Mouse (Mus musculus): ENCODE results near the gene Actn3. TPM values are rescaled to one million over a fixed set of nuclear protein-coding genes. Genes with fewer than 3 reads are reported as not detected.
A peak's percentile ranks its signal among the peaks of the same experiment; 100 is the strongest.

Gene Actn3
- total RNA-seq, 2 experiments from 2014 or later = 0.07 to 0.25 TPM

DNA sequence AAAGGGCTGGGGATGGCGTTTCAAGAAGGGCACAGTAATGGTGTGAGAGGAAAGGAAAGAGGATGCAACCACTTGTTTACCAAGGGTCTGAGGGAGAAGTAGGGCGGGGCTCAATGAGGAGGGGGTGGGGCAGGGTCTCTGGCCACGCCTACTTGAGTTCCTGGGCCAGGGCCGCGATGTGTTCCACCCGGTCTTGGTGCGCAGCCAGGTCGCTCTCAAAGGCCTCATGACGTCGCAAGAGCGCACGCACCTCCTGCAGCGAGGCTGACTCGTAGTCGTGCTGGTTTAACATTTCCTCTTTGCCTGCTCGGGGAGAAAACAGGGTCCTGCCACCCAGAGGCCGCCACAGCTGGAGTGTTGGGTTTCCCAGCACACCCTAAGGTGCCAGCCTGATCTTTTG lies 12.6 kb downstream of the Actn3 start:
- ATAC-seq (ENCODE audit: poor library complexity, severe bottlenecking) = no peak

DNA sequence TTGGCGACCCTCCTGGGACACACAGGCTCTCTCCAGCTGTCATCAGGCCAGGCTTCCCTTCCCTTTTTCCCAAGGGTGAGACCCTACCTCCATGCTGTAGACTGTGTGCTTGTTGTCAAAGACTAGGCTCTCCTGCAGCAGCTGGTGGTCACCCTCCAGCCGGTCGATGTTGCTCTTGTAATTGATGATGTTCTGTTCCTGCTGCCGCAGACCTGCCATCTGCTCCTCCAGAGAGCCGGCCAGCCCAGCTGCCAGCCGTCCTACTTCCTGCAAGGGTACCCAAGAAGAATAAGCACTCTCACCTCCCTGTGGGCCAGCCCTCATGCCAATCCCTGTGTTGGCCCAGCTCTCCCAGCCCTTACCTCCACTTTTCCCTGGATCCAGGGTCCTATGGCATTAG lies 14.7 kb downstream of the Actn3 start:
- no peak for ATAC-seq (ENCODE audit: poor library complexity, severe bottlenecking)

DNA sequence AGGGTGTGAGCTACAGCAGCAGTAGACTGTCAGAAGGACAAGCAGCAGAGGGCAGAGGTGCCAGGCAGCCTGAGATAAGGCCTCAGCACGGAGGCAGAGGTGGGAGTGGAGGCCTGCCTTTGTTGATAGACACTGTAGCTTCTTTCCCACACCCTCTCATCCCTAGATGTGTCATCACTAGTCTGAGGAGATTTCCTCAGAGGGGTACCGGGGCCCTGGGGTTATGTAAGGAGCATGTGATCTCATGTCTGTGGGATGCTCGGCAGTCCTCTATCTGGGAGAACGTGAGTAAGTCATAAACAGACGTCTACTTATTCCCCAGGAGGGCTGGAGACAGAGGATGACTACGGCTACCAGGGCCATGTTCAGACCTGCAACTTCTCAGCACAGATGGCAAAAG lies 18.6 kb downstream of the Actn3 start:
- ATAC-seq (ENCODE audit: poor library complexity, severe bottlenecking) = 0 out of 2 replicates have a peak, but pooled peaks have one; percentile 33

DNA sequence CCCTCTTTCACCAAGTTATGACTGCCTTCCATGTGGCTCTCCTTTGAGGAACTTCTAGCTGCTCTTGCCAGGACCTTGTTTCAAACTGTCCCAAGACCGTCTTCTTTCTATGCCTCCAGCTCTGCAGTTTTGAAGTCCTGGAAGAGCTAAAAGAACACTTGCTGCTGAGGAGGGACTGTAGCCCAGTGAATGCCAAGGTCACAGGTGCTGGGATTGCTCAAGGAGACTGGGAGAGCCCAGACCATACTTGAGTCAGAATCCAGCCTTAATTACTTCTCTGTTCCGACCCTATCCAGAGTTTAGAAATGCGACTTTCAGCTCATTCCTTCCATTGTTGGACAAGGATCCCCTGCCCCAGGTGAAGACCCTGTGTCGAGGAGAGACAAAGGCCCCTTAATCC lies 21.8 kb downstream of the Actn3 start:
- no peak for ATAC-seq (ENCODE audit: poor library complexity, severe bottlenecking)

DNA sequence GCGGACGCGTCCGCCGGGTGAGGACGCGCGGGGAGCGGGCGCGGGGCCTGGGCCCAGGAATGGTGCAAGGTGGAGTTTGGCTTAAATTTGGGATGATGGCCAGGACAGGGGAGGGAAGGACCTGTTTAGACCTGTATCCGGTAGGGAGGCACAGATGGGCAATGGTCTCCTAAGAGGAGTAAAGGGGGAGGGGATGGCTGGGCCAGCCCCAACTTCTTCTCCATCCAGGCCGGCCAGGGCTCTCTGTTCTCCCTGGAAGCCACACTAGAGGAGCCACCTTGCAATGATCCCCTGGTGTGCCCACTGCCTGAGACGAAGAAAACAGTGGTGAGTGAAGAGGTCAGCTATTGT lies 22.3 kb downstream of the Actn3 start:
- no peak for ATAC-seq (ENCODE audit: poor library complexity, severe bottlenecking)

DNA sequence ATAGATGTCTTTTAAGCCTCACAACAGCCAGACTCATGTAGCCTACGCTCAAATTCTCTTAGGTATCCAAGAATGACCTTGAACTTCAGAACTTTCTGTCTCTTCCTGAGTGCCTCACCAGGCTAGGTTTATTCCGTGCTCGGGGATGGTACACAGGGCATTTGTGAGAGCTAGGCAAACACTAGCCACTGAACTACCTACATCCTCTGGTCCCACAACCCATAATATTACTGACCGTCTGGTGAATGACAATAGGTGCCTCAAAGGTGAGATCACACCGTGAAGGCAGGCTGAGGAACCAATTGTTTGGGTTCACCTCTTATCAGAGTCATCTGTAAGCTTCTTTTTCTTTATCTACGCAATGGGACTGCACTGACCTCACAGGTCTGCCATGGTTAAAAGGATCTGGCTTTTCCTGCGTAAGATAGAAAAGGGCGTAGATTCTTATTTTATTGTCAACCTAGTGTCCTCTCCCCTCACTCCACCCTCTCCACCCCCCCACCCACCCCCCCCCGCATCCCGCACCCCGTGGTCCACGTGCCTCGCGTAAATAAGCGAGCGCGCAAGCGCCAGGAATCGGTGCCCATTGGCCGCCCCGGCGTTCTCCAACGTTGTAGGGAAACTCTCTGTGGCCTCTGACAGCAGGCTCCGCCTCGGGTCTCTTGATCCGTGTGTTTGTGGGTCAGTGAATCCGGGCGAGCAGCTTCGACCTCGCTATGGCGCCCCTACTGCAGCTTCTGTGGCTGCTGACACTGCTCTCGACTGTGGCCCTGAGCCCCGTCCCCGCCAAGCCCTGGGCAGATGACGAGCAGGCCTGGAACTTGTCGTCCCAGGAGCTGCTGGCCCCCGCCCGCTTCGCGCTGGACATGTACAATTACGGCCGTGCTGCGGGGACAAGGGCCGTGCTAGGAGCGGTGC lies 22.9 kb downstream of the Actn3 start, which contains the start of gene Ctsf:
Gene Ctsf (plus strand): TSS at position 579 of the 918 bp plus-strand sequence.
- no peak for ATAC-seq (ENCODE audit: poor library complexity, severe bottlenecking)

DNA sequence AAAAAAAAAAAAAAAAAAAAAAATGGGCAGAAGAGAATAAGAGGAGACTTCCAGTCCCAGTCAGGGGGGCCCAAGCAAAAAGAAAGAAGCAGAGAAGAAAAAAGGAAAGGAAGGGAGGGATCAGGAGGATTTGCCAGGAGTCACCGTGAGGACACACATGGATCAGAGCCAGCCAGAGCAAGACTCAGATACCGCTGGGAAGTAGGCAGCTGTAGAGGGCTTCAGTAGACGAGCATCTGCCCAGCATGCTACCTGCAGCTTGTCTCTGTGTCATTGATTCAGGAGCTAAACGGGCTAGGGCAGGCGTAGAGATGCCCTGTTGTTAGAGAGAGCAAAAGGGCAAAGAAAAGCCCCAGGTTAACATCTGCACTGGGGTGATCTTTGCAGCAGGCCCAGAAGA lies 27.4 kb downstream of the Actn3 start:
- no peak for ATAC-seq (ENCODE audit: poor library complexity, severe bottlenecking)

DNA sequence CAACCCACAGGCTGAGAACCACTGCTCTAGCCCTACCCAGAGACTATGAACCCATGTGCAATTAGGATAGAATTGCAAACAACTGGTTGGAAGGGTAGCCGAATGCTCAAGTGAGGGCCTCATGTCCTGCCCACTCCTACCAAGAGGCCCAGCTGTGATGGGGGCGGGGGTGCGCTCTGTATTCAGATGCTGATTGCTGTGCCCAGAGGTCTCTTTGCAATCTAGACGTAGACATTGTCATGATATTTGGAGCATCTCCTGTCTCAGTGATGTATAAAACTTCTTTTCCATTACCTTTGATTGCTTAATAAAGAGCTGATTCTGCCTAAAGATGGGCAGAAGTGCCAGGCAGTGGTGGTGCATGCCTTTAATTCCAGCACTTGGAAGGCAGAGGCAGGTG lies 27.9 kb downstream of the Actn3 start:
- ATAC-seq (ENCODE audit: poor library complexity, severe bottlenecking) = no peak

DNA sequence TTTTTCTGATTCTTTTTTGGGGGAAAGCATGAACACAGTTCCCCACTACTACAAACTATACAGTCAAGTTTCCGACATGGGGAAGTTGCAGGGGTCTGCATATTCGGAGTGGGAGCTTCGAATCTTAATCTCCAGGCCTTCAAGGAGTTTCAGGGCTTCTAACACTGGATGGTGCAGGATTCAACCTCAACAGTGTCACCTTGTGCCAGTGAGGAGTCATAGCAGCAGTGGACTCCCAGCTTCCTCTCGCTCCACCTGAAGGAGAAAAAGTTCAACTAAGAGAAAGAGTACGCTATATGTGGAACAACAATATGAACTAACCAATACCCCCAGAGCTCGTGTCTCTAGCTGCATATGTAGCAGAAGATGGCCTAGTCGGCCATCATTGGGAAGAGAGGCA lies 30.2 kb downstream of the Actn3 start:
- no peak for ATAC-seq (ENCODE audit: poor library complexity, severe bottlenecking)

DNA sequence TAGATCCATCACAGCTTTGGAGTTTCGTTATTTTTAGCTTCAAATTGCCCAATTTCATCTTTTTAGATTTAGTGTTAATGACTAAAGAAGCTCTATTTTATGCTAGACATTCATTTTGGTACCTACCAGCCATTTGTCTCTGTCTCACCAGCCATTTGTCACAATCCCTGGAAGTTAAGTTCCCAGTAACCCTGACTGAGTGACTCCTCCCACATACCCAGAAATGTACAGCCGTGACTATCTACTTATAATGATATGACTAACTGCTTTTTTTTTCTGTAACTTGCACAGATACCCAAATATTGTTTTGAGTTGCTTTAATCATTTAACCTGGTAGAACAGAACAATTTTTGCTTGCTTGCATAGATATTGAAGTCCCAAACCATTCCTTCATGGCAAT lies 31.9 kb downstream of the Actn3 start:
- ATAC-seq (ENCODE audit: poor library complexity, severe bottlenecking) = no peak

DNA sequence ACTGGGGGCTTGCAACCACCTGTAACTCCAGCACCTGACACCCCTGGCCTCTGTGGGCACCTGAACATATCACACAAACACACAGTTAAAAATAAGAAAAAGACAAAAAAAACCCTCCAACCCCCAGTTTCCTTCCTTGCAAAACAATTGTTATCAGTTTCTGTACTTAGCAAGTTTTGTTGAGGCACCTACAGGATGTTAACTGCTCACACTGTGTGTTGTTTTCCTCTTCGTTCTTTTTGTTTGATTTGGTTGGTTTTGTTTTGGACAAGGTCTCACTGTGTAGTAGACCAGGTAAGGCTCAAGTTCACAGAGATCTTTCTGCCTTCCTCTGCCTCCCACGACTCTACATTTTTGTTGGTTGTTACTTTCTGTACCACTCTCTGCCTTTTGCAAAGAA lies 35.1 kb downstream of the Actn3 start:
- ATAC-seq (ENCODE audit: poor library complexity, severe bottlenecking) = no peak

DNA sequence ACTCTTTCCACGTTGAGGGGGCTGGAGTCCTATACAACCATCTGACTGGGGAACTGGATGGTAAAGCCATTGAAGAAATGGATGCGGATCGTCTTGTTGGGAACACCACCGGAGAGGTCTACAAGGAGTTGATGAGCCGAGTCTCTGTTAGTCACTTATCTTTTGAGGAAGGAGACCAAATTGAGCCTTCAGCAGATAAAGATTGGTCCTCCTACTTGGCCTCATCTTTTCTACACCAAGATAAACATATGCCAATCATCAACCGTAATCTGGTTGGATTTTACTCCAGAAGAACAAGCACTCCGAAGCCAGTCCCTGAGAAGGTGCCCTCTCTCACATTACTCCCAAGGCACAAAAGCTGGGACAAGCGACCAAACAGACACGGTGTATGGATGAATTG lies 36.9 kb downstream of the Actn3 start:
- ATAC-seq (ENCODE audit: poor library complexity, severe bottlenecking) = no peak

DNA sequence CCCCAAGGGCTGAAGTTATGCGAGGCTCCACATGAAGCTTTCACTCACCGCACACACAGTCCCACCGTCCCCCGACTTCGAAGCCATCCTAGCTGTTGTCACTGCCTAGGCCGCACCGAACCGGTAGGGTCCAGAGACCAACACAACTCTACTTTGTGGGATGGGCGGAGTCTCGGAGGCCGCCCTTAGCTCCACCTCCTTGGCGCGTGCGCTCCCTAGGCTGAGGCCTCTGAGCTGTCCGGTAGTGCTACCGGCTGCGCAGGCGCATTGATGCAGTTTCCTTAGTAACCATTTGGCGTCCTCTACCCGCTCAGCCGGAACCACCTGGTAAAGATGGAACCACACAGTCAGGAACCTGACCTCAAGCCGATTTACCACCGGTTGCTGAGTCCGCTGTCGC lies 38.6 kb downstream of the Actn3 start, which contains the start of the genes Ccs and Ccdc87:
Gene Ccs (minus strand): TSS at position 184 of the 400 bp plus-strand sequence.
Gene Ccdc87 (plus strand): TSS at position 218 of the 400 bp plus-strand sequence.
- ATAC-seq (ENCODE audit: poor library complexity, severe bottlenecking) = peak; percentile 97

DNA sequence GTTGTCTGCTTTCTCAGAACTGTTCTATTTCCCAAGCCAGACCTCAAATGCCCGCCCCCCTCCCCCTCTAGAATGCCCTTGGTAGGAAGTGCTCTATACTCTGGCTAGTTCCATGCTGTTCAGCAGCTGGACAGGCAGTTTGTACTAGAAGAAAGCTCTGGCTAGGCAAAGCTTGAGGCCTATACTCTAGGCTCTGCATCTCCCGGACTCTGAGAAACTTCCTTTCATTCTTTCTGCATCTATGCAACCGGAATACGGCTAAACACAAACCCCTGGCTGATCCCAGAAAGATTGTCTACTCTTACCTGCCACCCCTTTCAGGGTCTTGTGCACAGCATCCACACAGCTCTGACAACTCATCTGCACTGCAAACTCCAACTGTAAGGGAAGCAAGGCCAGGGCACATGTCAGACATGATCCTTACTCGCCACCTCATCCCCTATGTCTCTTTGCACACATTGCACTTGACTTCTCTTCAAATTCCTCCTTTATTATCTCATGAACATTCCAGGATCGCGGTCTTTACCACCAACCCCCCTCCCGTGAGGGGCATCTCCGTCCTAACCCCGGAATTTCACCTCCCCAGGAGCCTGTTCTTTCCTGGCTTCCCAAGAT lies 39.1 kb downstream of the Actn3 start:
- no peak for ATAC-seq (ENCODE audit: poor library complexity, severe bottlenecking)

DNA sequence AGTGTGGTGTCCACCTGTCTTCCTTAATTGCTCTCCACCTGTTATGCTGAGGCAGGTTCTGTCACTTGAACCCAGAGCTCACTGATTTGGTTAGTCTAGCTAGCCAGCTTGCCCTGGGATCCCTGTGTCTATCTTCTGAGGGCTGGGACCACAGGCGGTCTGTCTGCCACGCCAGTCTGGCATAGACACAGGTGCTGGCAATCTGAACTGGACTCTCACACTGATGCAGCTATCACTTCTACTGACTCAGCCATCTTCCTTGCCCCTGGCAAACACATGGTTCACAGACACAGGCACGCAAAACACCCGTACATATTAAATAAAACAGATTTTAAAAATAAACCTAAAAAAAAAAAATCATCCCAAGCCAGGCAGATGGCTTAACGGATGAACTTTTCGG lies 40.7 kb downstream of the Actn3 start:
- no peak for ATAC-seq (ENCODE audit: poor library complexity, severe bottlenecking)

DNA sequence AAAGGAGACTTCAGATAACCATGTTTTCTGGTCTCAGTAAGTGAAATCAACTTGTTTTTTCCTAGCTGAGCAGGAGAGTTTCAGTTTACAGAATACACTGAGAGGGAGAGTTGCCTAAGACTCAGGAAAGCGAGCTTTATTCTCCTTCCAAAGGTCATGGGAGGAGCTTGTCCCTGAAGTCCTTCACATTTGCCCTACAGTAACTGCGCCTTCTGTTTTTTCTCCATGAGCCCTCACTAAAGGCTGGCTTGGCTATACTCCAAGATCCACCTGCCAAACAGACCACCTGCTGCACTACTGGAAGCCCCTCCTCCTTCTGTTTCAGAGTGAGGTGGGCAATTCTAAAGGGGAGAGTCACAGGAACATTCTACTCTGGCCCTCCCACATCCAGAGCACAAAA lies 41.6 kb downstream of the Actn3 start:
- no peak for ATAC-seq (ENCODE audit: poor library complexity, severe bottlenecking)

DNA sequence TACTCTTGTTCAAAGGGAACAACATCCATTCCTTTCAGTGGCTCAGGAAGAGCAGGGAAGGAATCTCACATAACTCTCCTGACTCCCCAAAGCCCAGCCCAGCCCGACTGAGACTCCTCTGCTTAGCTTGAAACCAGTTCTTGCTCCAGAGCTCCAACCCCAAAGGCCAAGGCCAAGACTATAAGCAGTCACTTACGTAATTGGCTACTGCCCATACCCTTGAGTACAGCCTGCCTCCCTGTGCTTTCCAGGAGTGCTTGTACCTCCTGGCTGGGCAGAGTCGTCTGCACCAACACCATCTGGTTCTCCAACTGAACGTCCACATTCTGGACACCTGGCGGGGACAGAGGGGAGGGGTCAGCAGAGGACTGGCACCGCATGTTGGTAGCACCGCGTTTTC lies 43.7 kb downstream of the Actn3 start:
- ATAC-seq (ENCODE audit: poor library complexity, severe bottlenecking) = no peak

DNA sequence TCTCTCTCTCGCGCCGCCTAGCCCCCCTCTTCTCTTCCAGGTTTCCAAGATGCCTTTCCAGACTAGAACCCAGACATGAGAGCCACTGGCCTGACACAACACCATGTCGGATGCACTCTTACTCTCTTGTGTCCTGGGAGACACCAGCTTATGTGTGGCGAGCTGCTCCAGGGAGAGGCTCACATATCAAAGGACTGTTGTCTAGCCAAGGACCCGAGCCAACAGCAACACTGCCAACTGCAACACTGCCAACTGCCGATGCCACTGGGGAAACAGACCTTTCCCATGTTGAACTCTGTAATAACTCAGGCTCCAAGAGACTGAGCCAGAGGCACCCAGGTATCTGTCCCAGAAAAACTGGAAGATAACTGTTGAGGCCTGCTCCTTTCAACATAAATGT lies 48.6 kb downstream of the Actn3 start:
- no peak for ATAC-seq (ENCODE audit: poor library complexity, severe bottlenecking)

DNA sequence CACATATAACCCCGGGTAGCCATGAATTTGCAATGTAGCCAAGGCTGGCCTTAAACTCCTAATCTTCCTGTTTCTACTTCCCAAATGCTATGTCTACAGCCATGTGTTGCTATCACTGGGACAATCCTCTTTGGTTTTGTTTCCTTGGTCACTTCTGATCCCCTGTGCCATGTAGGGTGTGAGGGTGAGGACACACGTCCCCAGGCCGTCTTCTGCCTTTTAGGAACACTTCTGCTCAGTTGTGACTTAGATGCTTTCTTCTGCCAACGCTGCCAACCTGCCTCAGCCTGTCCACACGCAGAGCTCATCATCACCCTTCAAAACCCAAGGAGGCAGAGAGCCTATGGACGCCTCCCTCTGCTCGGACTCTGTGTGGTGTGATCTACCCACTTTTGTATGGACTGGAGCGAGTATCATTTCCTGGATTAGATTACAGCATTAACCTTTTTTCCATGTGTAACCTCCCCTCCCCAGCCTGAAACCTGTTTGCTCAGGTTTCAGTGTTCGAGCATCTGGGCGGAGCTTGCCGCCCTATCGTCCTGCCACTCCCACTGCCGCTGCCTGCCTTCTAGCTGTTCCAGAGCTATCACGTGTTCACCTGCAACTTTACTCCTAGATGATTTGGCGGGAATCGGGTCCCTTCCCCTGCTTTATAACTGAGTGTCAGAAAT lies 49.1 kb downstream of the Actn3 start:
- ATAC-seq (ENCODE audit: poor library complexity, severe bottlenecking) = no peak

DNA sequence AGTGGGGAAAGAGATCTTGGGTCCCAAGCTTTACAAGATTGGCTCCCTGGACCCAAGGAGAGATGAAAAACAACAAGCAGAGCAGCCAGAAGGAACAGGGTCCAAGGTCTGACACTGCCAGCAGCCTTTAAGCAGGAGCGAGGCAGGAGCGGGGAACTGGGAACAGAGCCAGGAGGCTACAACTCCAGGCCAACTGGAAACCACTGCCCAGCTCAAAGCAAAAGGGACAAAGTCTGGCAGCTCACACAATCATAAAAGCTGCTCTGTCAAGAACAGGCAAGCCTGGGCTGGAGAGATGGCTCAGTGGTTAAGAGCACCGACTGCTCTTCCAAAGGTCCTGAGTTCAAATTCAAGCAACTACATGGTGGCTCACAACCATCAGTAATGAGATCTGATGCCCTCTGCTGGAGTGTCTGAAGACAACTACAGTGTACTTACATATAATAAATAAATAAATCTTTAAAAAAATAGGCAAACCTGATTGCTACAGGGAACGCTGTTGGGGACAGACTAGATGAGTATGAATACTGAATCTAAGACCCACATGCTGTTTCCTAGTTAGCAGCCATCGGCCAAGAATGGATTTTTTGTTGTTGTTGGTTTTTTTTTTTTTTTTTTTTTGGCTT lies 56.9 kb downstream of the Actn3 start:
- no peak for ATAC-seq (ENCODE audit: poor library complexity, severe bottlenecking)

DNA sequence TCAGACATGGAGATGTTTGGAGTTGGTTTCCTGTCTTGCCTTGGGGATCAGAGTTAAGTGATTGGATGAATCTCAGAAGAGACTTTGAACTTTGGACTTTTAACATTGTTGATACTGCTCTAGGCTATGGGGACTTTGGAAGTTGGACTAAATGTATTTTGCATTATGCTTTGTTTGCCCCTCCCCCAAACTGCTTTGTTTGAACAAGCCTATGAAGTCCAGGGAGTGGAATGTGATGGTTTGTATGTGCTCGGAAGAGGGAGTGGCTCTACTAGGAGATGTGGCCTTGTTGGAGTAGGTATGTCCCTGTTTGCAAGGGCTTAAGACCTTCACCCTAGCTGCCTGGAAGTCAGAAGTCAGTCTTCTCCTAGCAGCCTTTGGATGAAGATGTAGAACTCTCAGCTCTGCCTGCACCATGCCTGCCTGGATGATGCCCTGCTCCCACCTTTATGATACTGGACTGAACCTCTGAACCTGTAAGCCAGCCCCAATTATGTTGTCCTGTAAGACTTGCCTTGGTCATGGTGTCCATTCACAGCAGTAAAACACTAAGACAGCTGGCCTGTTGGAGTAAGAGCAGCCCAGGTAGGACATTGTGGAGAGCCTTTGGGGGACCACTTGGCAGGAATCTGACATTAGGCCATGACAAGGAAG lies 60.4 kb downstream of the Actn3 start:
- no peak for ATAC-seq (ENCODE audit: poor library complexity, severe bottlenecking)

Data from megakaryocyte, adult 5-6 weeks (primary cell).